Mouse (Mus musculus): Measurements from ENCODE around the gene Pgbd1. TPM values are rescaled to one million over a fixed set of nuclear protein-coding genes. Genes with fewer than 3 reads are reported as not detected.

Pgbd1 gene
- total and polyA plus RNA-seq, 3 experiments, result 0.25 to 0.35 TPM; not detected in 1

DNA sequence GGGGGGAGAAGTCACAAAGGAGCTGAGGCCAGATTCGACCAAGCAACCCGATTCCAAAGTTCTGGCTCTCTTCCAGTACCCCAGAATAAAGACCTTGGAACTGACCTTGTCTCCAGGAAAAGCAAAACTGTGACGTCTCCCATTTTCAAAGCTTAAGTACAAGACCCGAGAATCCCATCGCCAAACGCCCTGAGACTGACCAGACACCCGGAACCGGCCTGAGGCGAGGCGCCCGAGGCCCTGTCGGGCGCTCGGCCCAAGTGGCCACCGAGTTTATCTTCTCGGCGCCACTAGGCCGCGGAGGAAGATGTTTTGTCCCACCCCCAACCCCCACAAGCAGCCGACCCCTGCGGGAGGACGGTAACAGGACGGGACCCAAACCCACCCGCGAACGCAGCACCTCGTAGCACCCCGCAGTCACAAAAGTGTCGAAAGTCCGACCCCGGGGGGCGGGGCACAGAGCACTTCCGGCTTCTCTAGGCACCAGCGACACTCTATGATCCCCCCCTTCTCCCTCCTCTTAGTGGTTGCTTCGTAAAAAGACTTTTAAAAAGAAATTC is 38.5 kb downstream of the Pgbd1 start, which contains the start of gene Zkscan3 (continued):
- TF ChIP-seq ZNF384 (IDR thresholded peaks at IDR 0.05; ENCODE audit: low read depth, low read length) (0 out of 2 replicates have a peak, but pooled peaks have one; percentile 15), JUND (IDR thresholded peaks at IDR 0.05; ENCODE audit: low read depth, low read length) (no peak), TAL1 (IDR thresholded peaks at IDR 0.05; ENCODE audit: low read length) (no peak), POLR2AphosphoS2 (IDR thresholded peaks at IDR 0.05; ENCODE audit: low read length) (peak; percentile 59; the same call in 1 of the 2 replicates), NELFE (IDR thresholded peaks at IDR 0.05; ENCODE audit: low read depth, low read length) (peak; percentile 81), MAZ (IDR thresholded peaks at IDR 0.05; ENCODE audit: low read depth, low read length) (peak; percentile 85), MYB (IDR thresholded peaks at IDR 0.05; ENCODE audit: low read depth, low read length) (no peak), NRF1 (IDR thresholded peaks at IDR 0.05; ENCODE audit: insufficient read depth, low read depth, low read length, poor library complexity, severe bottlenecking) (no peak), POLR2AphosphoS5 (IDR thresholded peaks at IDR 0.05; ENCODE audit: borderline replicate concordance, low read depth, low read length) (no peak), EP300 (IDR thresholded peaks at IDR 0.05; ENCODE audit: low read depth in 1 of 2, low read length in 2 of 2) (peak in 1 of 2 experiments; percentile 31; a peak in 1 of 4 replicates), E2F4 (IDR thresholded peaks at IDR 0.05; ENCODE audit: borderline replicate concordance, low read depth, low read length) (no peak), MAFK (IDR thresholded peaks at IDR 0.05; ENCODE audit: borderline replicate concordance, low read depth, low read length) (no peak), SMC3 (IDR thresholded peaks at IDR 0.05; ENCODE audit: low read depth, low read length) (no peak), HCFC1 (IDR thresholded peaks at IDR 0.05; ENCODE audit: low read depth, low read length) (peak; percentile 88), ZKSCAN1 (IDR thresholded peaks at IDR 0.05; ENCODE audit: low read depth, low read length) (no peak), GABPA (IDR thresholded peaks at IDR 0.05; ENCODE audit: low read depth, low read length) (no peak; the same call in 1 of the 2 replicates), CHD1 (IDR thresholded peaks at IDR 0.05; ENCODE audit: low read depth, low read length) (no peak), MYC (IDR thresholded peaks at IDR 0.05; ENCODE audit: low read depth, low read length) (no peak), MAX (IDR thresholded peaks at IDR 0.05; ENCODE audit: low read length) (no peak), MEF2A (IDR thresholded peaks at IDR 0.05; ENCODE audit: extremely low read depth, insufficient replicate concordance, low read depth, low read length, poor library complexity, severe bottlenecking) (no peak), BHLHE40 (IDR thresholded peaks at IDR 0.05; ENCODE audit: borderline replicate concordance, low read depth, low read length) (no peak)

- no peak for TF ChIP-seq SIN3A (IDR thresholded peaks at IDR 0.05; ENCODE audit: low read length)
- TF ChIP-seq ZNF384 (IDR thresholded peaks at IDR 0.05; ENCODE audit: low read depth, low read length), result peak; percentile 73
- TF ChIP-seq POLR2AphosphoS2 (IDR thresholded peaks at IDR 0.05; ENCODE audit: low read length), result no peak
- TF ChIP-seq MYC (IDR thresholded peaks at IDR 0.05; ENCODE audit: low read depth, low read length), result no peak
- TF ChIP-seq MYB (IDR thresholded peaks at IDR 0.05; ENCODE audit: low read depth, low read length), result no peak
- TF ChIP-seq MAZ (IDR thresholded peaks at IDR 0.05; ENCODE audit: low read depth, low read length), result 0 out of 2 replicates have a peak, but pooled peaks have one; percentile 4
- TF ChIP-seq CHD2 (IDR thresholded peaks at IDR 0.05; ENCODE audit: low read length), result no peak
- TF ChIP-seq ZKSCAN1 (IDR thresholded peaks at IDR 0.05; ENCODE audit: low read depth, low read length), result no peak
- no peak for TF ChIP-seq UBTF (IDR thresholded peaks at IDR 0.05; ENCODE audit: borderline replicate concordance, insufficient read depth, low read depth, low read length)
- TF ChIP-seq GATA1 (IDR thresholded peaks at IDR 0.05; ENCODE audit: low read depth, low read length), result no peak
- TF ChIP-seq TCF12 (IDR thresholded peaks at IDR 0.05; ENCODE audit: low read depth, low read length), result no peak
- H3K79me2 ChIP-seq (ENCODE audit: control insufficient read depth, insufficient read depth, low read length, poor library complexity), result peaks cover 12% of the 10 kb centered on the region
- H3K36me3 ChIP-seq (ENCODE audit: control insufficient read depth in 1 of 2, insufficient read depth in 2 of 2, low read length in 2 of 2), result peaks cover 1 to 10% of the 10 kb centered on the region in 2 experiments; a peak in 3 of 4 replicates
- H3K4me1 ChIP-seq (ENCODE audit: control insufficient read depth in 1 of 2, insufficient read depth in 2 of 2, low read length in 2 of 2), result peaks cover 0 to 6% of the 10 kb centered on the region in 2 experiments; a peak in 3 of 4 replicates
- peak overlapping the region; percentile 67 to 83 for H3K4me3 ChIP-seq (ENCODE audit: control insufficient read depth in 1 of 2, insufficient read depth in 1 of 2, low read depth in 2 of 2, low read length in 2 of 2)
- peak overlapping the region; percentile 87 for H3K9ac ChIP-seq (ENCODE audit: control insufficient read depth, low read depth, low read length, poor library complexity, severe bottlenecking)
- H3K27me3 ChIP-seq (ENCODE audit: control insufficient read depth in 1 of 2, insufficient read depth in 2 of 2, low read length in 2 of 2), result no peaks in the 10 kb centered on the region; a peak in 1 of 4 replicates
- no peak for DNase-seq (ENCODE audit: low read depth, low spot score)
- H3K9me3 ChIP-seq (replicated peaks; ENCODE audit: insufficient read depth, low read length), result no peaks in the 10 kb centered on the region
- no peak overlapping the region for H3K27ac ChIP-seq (ENCODE audit: control insufficient read depth, low read depth, low read length)
These were observed 39.1 kb downstream of the Pgbd1 start for GRCm38 (mm10) chr13:21401636-21402286.
